Mouse (Mus musculus) heart, adult 2 months (tissue): ENCODE data around the gene Dclre1a. TPM values are rescaled to one million over a fixed set of nuclear protein-coding genes. Genes with fewer than 3 reads are reported as not detected.

ENCODE experiments used
- DNase-seq, 2 experiments: peaks; one replicate each; pipeline ENCODE4 v3.0.0; 2021
- H3K27ac ChIP-seq: fragments of 200-600 bp; 2 replicates; pipeline ENCODE4 v1.8.1; 2022
- H3K27me3 ChIP-seq: fragments of 200-500 bp; 2 replicates; pipeline ENCODE4 v1.6.1; 2012; ENCODE audit warnings: mild to moderate bottlenecking, low read length, inconsistent platforms, mixed read lengths; ENCODE audit not compliant: control insufficient read depth, insufficient read depth
- H3K36me3 ChIP-seq: fragments of 200-500 bp; 2 replicates; pipeline ENCODE4 v1.6.1; 2012; ENCODE audit warnings: low read length, inconsistent platforms; ENCODE audit not compliant: control insufficient read depth, insufficient read depth
- H3K4me1 ChIP-seq: fragments of 200-500 bp; 2 replicates; pipeline ENCODE4 v1.6.1; 2011; ENCODE audit warnings: low read length; ENCODE audit not compliant: control insufficient read depth, insufficient read depth
- H3K4me3 ChIP-seq: fragments of 200-600 bp; 2 replicates; pipeline ENCODE4 v1.8.1; 2022
- H3K79me2 ChIP-seq: fragments of 200-500 bp; replicated peaks from 2 replicates; pipeline ENCODE4 v1.6.1; 2012; ENCODE audit warnings: mild to moderate bottlenecking, inconsistent platforms, low read length, moderate library complexity, mixed read lengths; ENCODE audit not compliant: control insufficient read depth, insufficient read depth
- H3K9ac ChIP-seq: fragments of 200-500 bp; 2 replicates; pipeline ENCODE4 v1.6.1; 2012; ENCODE audit warnings: low read depth, mild to moderate bottlenecking, control low read depth, inconsistent platforms, low read length, mixed read lengths
- CTCF ChIP-seq: fragments of 200-600 bp; IDR thresholded peaks from 2 replicates; pipeline ENCODE4 v1.8.1; 2022; ENCODE audit warnings: antibody characterized with exemption, mild to moderate bottlenecking, moderate library complexity
- EP300 ChIP-seq: fragments of 200-500 bp; IDR thresholded peaks from 2 replicates; pipeline ENCODE4 v1.6.1; 2011; ENCODE audit warnings: low read depth, low read length, control low read depth; ENCODE audit not compliant: insufficient read depth
- POLR2A ChIP-seq: fragments of 200-500 bp; IDR thresholded peaks from 2 replicates; pipeline ENCODE4 v1.6.1; 2011; ENCODE audit warnings: mild to moderate bottlenecking, low read depth, low read length, control low read depth; ENCODE audit not compliant: insufficient read depth
- WGBS: fragments of 180-500 bp; shearing (Covaris S2); methylation state at CpG from one replicate; pipeline ENCODE4 v1.1.7; 2018; 5-methylcytosine and 5-hydroxymethylcytosine counted together
- intact Hi-C: fragments of 180-260 bp; cut with DNase I; formaldehyde crosslinking; loops from one replicate; pipeline ENCODE4 v1.15.1; 2025
- polyA plus RNA-seq: library from polyadenylated mRNA; depleted of rRNA; stranded (reverse); fragments of >200 nt; gene quantifications from 2 replicates; pipeline ENCODE4 v1.2.3, GENCODE M21; 2012
- total RNA-seq, 2 experiments: library from RNA; stranded (reverse); gene quantifications; 2 replicates each; pipeline ENCODE4 v1.2.3; 2021

Gene Dclre1a
- total and polyA plus RNA-seq, 3 experiments = 3.3 to 10.8 (median 9.2) TPM

GRCm38 (mm10) chr19:56586320-56586719 is 38.3 kb upstream of the Dclre1a start:
- Histone ChIP-seq H3K4me3 (no peak overlapping the region), H3K36me3 (peaks cover 3% of the 10 kb centered on the region; the same call in 1 of the 2 replicates), H3K27ac (no peak overlapping the region), H3K79me2 (no peaks in the 10 kb centered on the region), H3K9ac (no peak overlapping the region), H3K27me3 (no peaks in the 10 kb centered on the region), H3K4me1 (peaks cover 12% of the 10 kb centered on the region)
- no peak for TF ChIP-seq CTCF
- TF ChIP-seq EP300 = no peak
- no peak for TF ChIP-seq POLR2A
- WGBS = 52% methylated on average over 8 of the region's 8 CpGs
- DNase-seq = no peak
- intact Hi-C loops = no loop called here

GRCm38 (mm10) chr19:56584288-56584687 is 36.3 kb upstream of the Dclre1a start:
- intact Hi-C loops = no loop called here
- no peak overlapping the region for H3K27ac ChIP-seq
- no peak overlapping the region for H3K4me3 ChIP-seq
- no peak for TF ChIP-seq CTCF
- no peaks in the 10 kb centered on the region for H3K79me2 ChIP-seq
- H3K4me1 ChIP-seq = peaks cover 12% of the 10 kb centered on the region
- H3K36me3 ChIP-seq = peaks cover 3% of the 10 kb centered on the region; the same call in 1 of the 2 replicates
- DNase-seq = no peak
- no peak overlapping the region for H3K9ac ChIP-seq
- no peaks in the 10 kb centered on the region for H3K27me3 ChIP-seq
- 94% methylated on average over 3 of the region's 3 CpGs for WGBS

DNA sequence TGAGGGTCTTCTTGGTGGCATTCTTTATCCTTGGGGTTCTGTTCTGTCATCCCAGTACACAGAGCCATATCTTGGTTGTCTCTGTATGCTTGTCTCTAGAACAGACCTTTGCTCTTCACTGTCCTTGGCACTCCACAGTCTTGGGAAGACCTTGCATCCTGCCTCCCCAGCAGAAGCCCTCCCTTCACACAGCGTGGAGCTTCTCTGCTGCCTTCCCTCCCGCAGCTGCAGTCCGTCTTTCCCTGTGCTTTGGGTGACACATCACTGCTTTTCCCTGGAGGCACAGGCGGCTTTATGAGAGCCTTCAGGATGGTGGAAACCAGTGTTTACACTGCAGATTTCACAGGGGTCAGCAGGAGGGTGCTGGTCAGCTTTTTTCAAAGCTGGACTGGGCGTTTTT is 35.8 kb upstream of the Dclre1a start:
- WGBS = 76% methylated on average over 5 of the region's 5 CpGs
- Histone ChIP-seq H3K4me1 (peaks cover 12% of the 10 kb centered on the region), H3K27me3 (no peaks in the 10 kb centered on the region), H3K36me3 (peaks cover 3% of the 10 kb centered on the region; the same call in 1 of the 2 replicates), H3K79me2 (no peaks in the 10 kb centered on the region), H3K4me3 (no peak overlapping the region), H3K27ac (no peak overlapping the region), H3K9ac (no peak overlapping the region)
- intact Hi-C loops = no loop called here
- no peak for DNase-seq
- no peak for TF ChIP-seq POLR2A
- TF ChIP-seq EP300 = no peak
- no peak for TF ChIP-seq CTCF

- DNase-seq = no peak
- intact Hi-C loops = no loop called here
- H3K79me2 ChIP-seq = no peaks in the 10 kb centered on the region
- TF ChIP-seq POLR2A (no peak), EP300 (no peak), CTCF (no peak)
- no peak overlapping the region for H3K4me3 ChIP-seq
- no peaks in the 10 kb centered on the region for H3K27me3 ChIP-seq
- H3K9ac ChIP-seq = no peak overlapping the region
- no peak overlapping the region for H3K27ac ChIP-seq
- peaks cover 3% of the 10 kb centered on the region; the same call in 1 of the 2 replicates for H3K36me3 ChIP-seq
- 94% methylated on average over 5 of the region's 5 CpGs for WGBS
- H3K4me1 ChIP-seq = peaks cover 8% of the 10 kb centered on the region
Measured at GRCm38 (mm10) chr19:56581981-56582380, 34.0 kb upstream of the Dclre1a start.

DNA sequence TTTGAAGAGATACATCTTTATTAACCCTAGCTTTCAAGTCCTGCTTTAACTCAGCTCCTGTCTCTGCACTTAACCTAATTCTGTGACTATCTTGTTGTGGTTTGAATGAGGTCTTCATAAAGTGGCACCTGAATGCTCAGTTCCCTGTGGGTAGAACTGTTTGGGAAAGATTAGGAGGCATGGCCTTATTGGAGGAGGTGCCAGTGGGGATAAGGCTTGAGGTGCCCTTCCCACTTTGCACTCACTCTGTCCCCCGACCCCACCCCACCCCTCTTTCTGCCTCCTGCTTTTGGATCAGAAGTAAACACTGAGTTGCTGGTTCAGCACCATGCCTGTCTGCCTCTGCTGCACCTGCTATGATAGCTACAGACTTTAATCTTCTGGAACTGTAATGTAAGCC is 29.8 kb upstream of the Dclre1a start:
- Histone ChIP-seq H3K9ac (no peak overlapping the region), H3K36me3 (0 out of 2 replicates have a peak, but pooled peaks cover 1% of the 10 kb centered on the region), H3K4me3 (no peak overlapping the region), H3K79me2 (no peaks in the 10 kb centered on the region), H3K4me1 (no peaks in the 10 kb centered on the region), H3K27ac (no peak overlapping the region), H3K27me3 (no peaks in the 10 kb centered on the region)
- 100% methylated on average over 1 of the region's 1 CpGs for WGBS
- TF ChIP-seq CTCF (no peak), POLR2A (no peak), EP300 (no peak)
- DNase-seq = no peak
- intact Hi-C loops = no loop called here

GRCm38 (mm10) chr19:56573184-56573583 is 25.2 kb upstream of the Dclre1a start:
- TF ChIP-seq POLR2A (no peak), EP300 (no peak), CTCF (no peak)
- no peak overlapping the region for H3K27ac ChIP-seq
- DNase-seq = no peak
- H3K27me3 ChIP-seq = no peaks in the 10 kb centered on the region
- peaks cover 5% of the 10 kb centered on the region for H3K4me1 ChIP-seq
- intact Hi-C loops = no loop called here
- H3K79me2 ChIP-seq = peaks cover 2% of the 10 kb centered on the region
- no peak overlapping the region for H3K9ac ChIP-seq
- 94% methylated on average over 6 of the region's 6 CpGs for WGBS
- H3K36me3 ChIP-seq = peaks cover 10% of the 10 kb centered on the region
- H3K4me3 ChIP-seq = no peak overlapping the region

DNA sequence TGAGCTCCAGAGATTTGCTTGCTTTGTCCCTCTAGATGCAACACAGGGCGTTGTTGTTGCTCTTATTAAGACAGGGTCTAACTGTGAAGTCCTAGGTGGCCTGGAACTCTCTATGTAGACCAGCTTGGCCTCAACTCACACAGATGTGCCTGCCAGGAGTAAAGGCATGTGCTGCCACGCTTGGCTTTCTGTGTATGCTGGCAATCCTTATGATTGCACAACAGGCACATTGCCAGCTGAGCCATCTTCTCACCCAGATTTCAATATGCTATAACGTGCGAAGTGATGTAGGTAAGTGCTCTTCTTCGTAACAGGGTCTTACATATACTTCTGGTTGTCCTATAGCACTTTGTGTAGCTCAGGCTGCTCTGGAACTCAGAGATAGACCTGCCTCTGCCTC is 23.9 kb upstream of the Dclre1a start:
- WGBS = 74% methylated on average over 5 of the region's 5 CpGs
- Histone ChIP-seq H3K27me3 (no peaks in the 10 kb centered on the region), H3K27ac (no peak overlapping the region), H3K36me3 (peaks cover 9% of the 10 kb centered on the region), H3K4me1 (peaks cover 6% of the 10 kb centered on the region), H3K79me2 (peaks cover 2% of the 10 kb centered on the region), H3K4me3 (no peak overlapping the region), H3K9ac (no peak overlapping the region)
- no peak for DNase-seq
- intact Hi-C loops = no loop called here
- TF ChIP-seq POLR2A (no peak), EP300 (no peak), CTCF (no peak)
